Comparison of ENCODE assay signal across 25 mouse cellular contexts in genomic region chr2:35769398-35769797, GRCm38 (mm10).
DNase-seq lines count a peak whose midpoint lies in the region; TF ChIP-seq lines count a peak whose summit lies in the region.
"Had no signal": no experiment of that assay in that cellular context is flagged by ENCODE, and none has a peak within 500 bp of the region (broad histone marks: within the 10 kb centered on the region; RNA-seq: fewer than 3 reads in every experiment).

No protein-coding gene starts in this region.

- peak overlapping the region; percentile 74; the same call in 1 of the 2 replicates for H3K27ac ChIP-seq in heart, embryonic 10.5 days
- peak overlapping the region; percentile 55; the same call in 1 of the 2 replicates for H3K27ac ChIP-seq in layer of hippocampus, adult 2 months
- H3K27ac ChIP-seq in limb, embryonic 10.5 days, result peak overlapping the region; percentile 23; the same call in 1 of the 2 replicates
- H3K27ac ChIP-seq in cerebellum, adult 2 months (ENCODE audit: insufficient read depth, low read length), result no peak overlapping the region
- H3K27ac ChIP-seq: forebrain, embryonic 10.5 days; forebrain, embryonic 13.5 days; hindbrain, embryonic 10.5 days; hindbrain, embryonic 13.5 days; intestine, embryonic 15.5 days had no signal

- H3K4me3 ChIP-seq in heart, embryonic 10.5 days, result no peak overlapping the region
- no peak overlapping the region for H3K4me3 ChIP-seq in layer of hippocampus, adult 2 months
- H3K4me3 ChIP-seq in limb, embryonic 10.5 days, result no peak overlapping the region
- no peak overlapping the region for H3K4me3 ChIP-seq in cerebellum, adult 2 months (replicated peaks; ENCODE audit: insufficient read depth, low read depth, low read length)
- H3K4me3 ChIP-seq: forebrain, embryonic 10.5 days; forebrain, embryonic 13.5 days; hindbrain, embryonic 10.5 days; hindbrain, embryonic 13.5 days; intestine, embryonic 15.5 days had no signal

- H3K36me3 ChIP-seq in heart, embryonic 10.5 days, result no peaks in the 10 kb centered on the region
- H3K36me3 ChIP-seq in limb, embryonic 10.5 days, result no peaks in the 10 kb centered on the region
- H3K36me3 ChIP-seq: forebrain, embryonic 10.5 days; G1E; hindbrain, embryonic 10.5 days; hindbrain, embryonic 13.5 days; intestine, embryonic 15.5 days had no signal

- H3K4me1 ChIP-seq in heart, embryonic 10.5 days, result peaks cover 39% of the 10 kb centered on the region
- peaks cover 26% of the 10 kb centered on the region for H3K4me1 ChIP-seq in limb, embryonic 10.5 days
- peaks cover 20% of the 10 kb centered on the region for H3K4me1 ChIP-seq in cerebellum, adult 2 months (ENCODE audit: control insufficient read depth, insufficient read depth, low read length)
- H3K4me1 ChIP-seq: intestine, embryonic 15.5 days had no signal

- H3K27me3 ChIP-seq in heart, embryonic 10.5 days (ENCODE audit: insufficient read depth, poor library complexity, severe bottlenecking), result 0 out of 2 replicates have a peak, but pooled peaks cover 5% of the 10 kb centered on the region
- H3K27me3 ChIP-seq in limb, embryonic 10.5 days (ENCODE audit: low read depth, poor library complexity, severe bottlenecking), result peaks cover 7% of the 10 kb centered on the region
- no peaks in the 10 kb centered on the region for H3K27me3 ChIP-seq in cerebellum, adult 2 months (ENCODE audit: control insufficient read depth, insufficient read depth, low read length)
- H3K27me3 ChIP-seq: CH12.LX; forebrain, embryonic 13.5 days; intestine, embryonic 15.5 days; Patski had no signal

- no peak for TF ChIP-seq CTCF in layer of hippocampus, adult 2 months (conservative IDR thresholded peaks at IDR 0.05)
- TF ChIP-seq CTCF in cerebellum, adult 2 months (IDR thresholded peaks at IDR 0.05; ENCODE audit: borderline replicate concordance, insufficient read depth, low read depth, low read length), result no peak

- intact Hi-C loops in heart, postnatal 36 days (cut with DNase I), result no loop called here

- DNase-seq in heart, embryonic 10.5 days (ENCODE audit: low spot score), result no peak
- no peak for DNase-seq in heart, postnatal 36 days
- no peak for DNase-seq in layer of hippocampus, adult 2 months (ENCODE audit: low spot score in 2 of 2)
- no peak for DNase-seq in layer of hippocampus, adult 9-11 months
- DNase-seq in brain, adult 2 months (ENCODE audit: low read depth, low spot score), result peak; percentile 53
- DNase-seq in limb, embryonic 10.5 days (ENCODE audit: low spot score), result no peak
- DNase-seq in cerebellum, adult 2 months, result no peak
- DNase-seq: adrenal gland, postnatal 10 days; adrenal gland, postnatal 36 days; B cell, adult 2 months; cerebellum, adult 11 months; cerebellum, adult 8-10 months; cerebellum, postnatal 10 days; cerebellum, postnatal 36 days; gastrocnemius, postnatal 25 days; heart, adult 18-20 months; heart, postnatal 10 days had no signal

- no peaks in the 10 kb centered on the region for H3K9me3 ChIP-seq in heart, embryonic 10.5 days
- H3K9me3 ChIP-seq in limb, embryonic 10.5 days (replicated peaks), result no peaks in the 10 kb centered on the region
- H3K9me3 ChIP-seq: forebrain, embryonic 10.5 days; forebrain, embryonic 13.5 days; G1E; hindbrain, embryonic 10.5 days; hindbrain, embryonic 13.5 days; intestine, embryonic 15.5 days had no signal

- WGBS in heart, embryonic 10.5 days, result 61% methylated on average over 12 of the region's 12 CpGs
- 84% methylated on average over 12 of the region's 12 CpGs for WGBS in limb, embryonic 10.5 days
- 95% methylated on average over 12 of the region's 12 CpGs for WGBS in cerebellum, adult 2 months

- no peak for TF ChIP-seq POLR2A in cerebellum, adult 2 months (IDR thresholded peaks at IDR 0.05; ENCODE audit: borderline replicate concordance, insufficient read depth, low read length)
